Comparison of ENCODE assay signal across 15 mouse cellular contexts in the genomic region with DNA sequence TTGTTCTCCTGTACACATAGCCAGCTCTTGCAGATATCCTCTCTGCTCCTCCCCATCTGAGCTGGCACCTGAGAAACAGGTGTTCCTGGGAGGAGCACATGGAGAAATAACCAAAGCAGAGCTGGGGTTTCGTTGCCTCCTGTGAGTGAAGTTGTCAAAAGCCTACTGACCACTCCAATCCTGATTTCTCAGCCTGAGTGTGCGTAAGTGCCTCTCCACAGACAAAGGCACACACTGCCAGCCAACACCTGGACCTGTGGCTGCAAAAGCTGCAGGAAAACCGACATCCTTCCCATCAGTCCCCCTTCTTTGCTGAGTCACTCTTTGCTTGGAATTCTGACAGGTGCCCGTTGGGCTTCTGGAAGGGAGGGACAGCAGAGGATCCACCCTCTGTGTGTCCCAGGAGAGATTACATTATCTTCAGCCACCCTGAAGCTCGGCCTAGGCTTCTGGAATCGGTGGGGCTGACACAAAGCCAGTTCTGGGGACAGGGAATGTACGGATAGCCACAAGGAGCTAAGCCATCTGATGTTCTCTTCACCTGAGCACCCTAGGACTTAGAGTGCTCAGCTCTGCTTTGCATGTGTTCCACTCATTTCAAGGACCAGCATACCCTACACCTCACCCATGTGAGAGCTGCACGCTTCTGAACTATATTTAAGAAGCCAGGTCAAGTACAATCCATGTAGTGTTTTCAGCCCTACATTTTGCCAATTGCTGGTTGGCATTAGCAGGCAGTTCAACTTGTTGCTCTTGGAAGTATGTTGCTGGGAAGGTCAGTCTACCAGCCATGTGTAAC. TPM values are rescaled to one million over a fixed set of nuclear protein-coding genes. Genes with fewer than 3 reads are reported as not detected.
DNase-seq lines count a peak whose midpoint lies in the region; ATAC-seq and TF ChIP-seq lines count a peak whose summit lies in the region.
"Had no signal": no experiment of that assay in that cellular context is flagged by ENCODE, and none has a peak within 500 bp of the region (broad histone marks: within the 10 kb centered on the region; RNA-seq: fewer than 3 reads in every experiment).

No protein-coding gene starts in this region.

- no peak overlapping the region for H3K4me2 ChIP-seq in hindbrain, postnatal 0 days (ENCODE audit: low read depth, low read length)
- H3K4me2 ChIP-seq: forebrain, embryonic 15.5 days had no signal

- no peak overlapping the region for H3K4me3 ChIP-seq in hindbrain, embryonic 10.5 days
- H3K4me3 ChIP-seq in hindbrain, postnatal 0 days (ENCODE audit: low read length) = no peak overlapping the region
- H3K4me3 ChIP-seq in G1E (ENCODE audit: low read depth, low read length) = peak overlapping the region; percentile 20; the same call in 1 of the 2 replicates
- H3K4me3 ChIP-seq: forebrain, embryonic 15.5 days; myocyte had no signal

- no peaks in the 10 kb centered on the region for H3K36me3 ChIP-seq in hindbrain, embryonic 10.5 days
- H3K36me3 ChIP-seq in hindbrain, postnatal 0 days (ENCODE audit: insufficient read depth, low read length) = no peaks in the 10 kb centered on the region
- H3K36me3 ChIP-seq in G1E (replicated peaks) = peaks cover 87% of the 10 kb centered on the region
- H3K36me3 ChIP-seq: forebrain, embryonic 15.5 days had no signal

- 83% methylated on average over 8 of the region's 8 CpGs for WGBS in hindbrain, embryonic 10.5 days
- 79% methylated on average over 8 of the region's 8 CpGs for WGBS in hindbrain, postnatal 0 days

- no peaks in the 10 kb centered on the region for H3K9me3 ChIP-seq in hindbrain, embryonic 10.5 days
- H3K9me3 ChIP-seq in hindbrain, postnatal 0 days (ENCODE audit: low read length) = no peaks in the 10 kb centered on the region
- H3K9me3 ChIP-seq in G1E (replicated peaks) = no peaks in the 10 kb centered on the region
- H3K9me3 ChIP-seq: forebrain, embryonic 15.5 days had no signal

- no peaks in the 10 kb centered on the region for H3K4me1 ChIP-seq in hindbrain, embryonic 10.5 days (replicated peaks)
- H3K4me1 ChIP-seq in hindbrain, postnatal 0 days (ENCODE audit: insufficient read depth, low read length) = no peaks in the 10 kb centered on the region
- H3K4me1 ChIP-seq in G1E (ENCODE audit: insufficient read depth, low read depth, low read length) = peaks cover 91% of the 10 kb centered on the region
- H3K4me1 ChIP-seq: forebrain, embryonic 15.5 days had no signal

- no peaks in the 10 kb centered on the region for H3K27me3 ChIP-seq in hindbrain, embryonic 10.5 days (ENCODE audit: insufficient read depth, poor library complexity, severe bottlenecking)
- H3K27me3 ChIP-seq in hindbrain, postnatal 0 days (ENCODE audit: insufficient read depth, low read length) = no peaks in the 10 kb centered on the region
- no peaks in the 10 kb centered on the region for H3K27me3 ChIP-seq in G1E (ENCODE audit: insufficient read depth, low read length)
- H3K27me3 ChIP-seq: forebrain, embryonic 15.5 days had no signal

- TF ChIP-seq CTCF in hindbrain, postnatal 0 days (IDR thresholded peaks at IDR 0.05; ENCODE audit: low read depth) = no peak
- TF ChIP-seq CTCF in G1E (IDR thresholded peaks at IDR 0.05; ENCODE audit: low read depth, low read length) = no peak

- ATAC-seq in hindbrain, postnatal 0 days = no peak
- no peak for ATAC-seq in G1E (ENCODE audit: extremely low read depth, insufficient number of reproducible peaks, low FRiP score, poor library complexity, severe bottlenecking)
- ATAC-seq in erythroid progenitor cell, adult 5-6 weeks (replicated peaks; ENCODE audit: low FRiP score, poor library complexity, severe bottlenecking) = peak; percentile 76
- ATAC-seq: forebrain, embryonic 15.5 days had no signal

- DNase-seq in hindbrain, embryonic 10.5 days (ENCODE audit: low spot score) = no peak
- no peak for DNase-seq in hindbrain, postnatal 0 days (ENCODE audit: low spot score)
- no peak for DNase-seq in G1E (ENCODE audit: low spot score)
- peak; percentile 18 for DNase-seq in lung, postnatal 36 days
- no peak for DNase-seq in layer of hippocampus, adult 9-11 months
- no peak for DNase-seq in adrenal gland, postnatal 10 days
- no peak for DNase-seq in cerebellum, adult 11 months
- DNase-seq: adrenal gland, adult 2 months; cerebellum, adult 2 months; gastrocnemius, postnatal 25 days; kidney, adult 11 months; thymus, postnatal 4 days had no signal

- H3K9ac ChIP-seq in hindbrain, postnatal 0 days (replicated peaks; ENCODE audit: low read length) = no peak overlapping the region
- H3K9ac ChIP-seq: forebrain, embryonic 15.5 days had no signal

- peak overlapping the region; percentile 23 for H3K27ac ChIP-seq in hindbrain, embryonic 10.5 days
- H3K27ac ChIP-seq in hindbrain, postnatal 0 days = no peak overlapping the region
- H3K27ac ChIP-seq: forebrain, embryonic 15.5 days had no signal

RNA-seq across cellular contexts. Expression of a gene that starts 48.4 kb away (rescaled TPM):
- polyA plus RNA-seq in hindbrain, embryonic 10.5 days (2016; fragmentation: Nextera tagmentation; extraction: Ambion mirVana) = 2.0 and 3.6 TPM in 2 replicates
- total RNA-seq in hindbrain, postnatal 0 days (2014; rRNA removed) = 4.0 and 4.6 TPM in 2 replicates
- polyA plus RNA-seq in hindbrain, postnatal 0 days (2015; fragmentation: Nextera tagmentation; extraction: Ambion mirVana) = 0.78 and 0.91 TPM in 2 replicates
- total RNA-seq in G1E (2014; fragmentation: Nextera tagmentation) = 143 and 149 TPM in 2 replicates
- total RNA-seq in G1E (2017) = 60.5 and 70.1 TPM in 2 replicates
- 214 and 245 TPM in 2 replicates for polyA plus RNA-seq in G1E (2012)
- total RNA-seq in erythroid progenitor cell, adult 5-6 weeks (2015; ENCODE audit: low replicate concordance) = 116 and 120 TPM in 2 replicates
- 40.9 and 81.1 TPM in 2 replicates for total RNA-seq in erythroid progenitor cell, adult 5-6 weeks (2017; ENCODE audit: low replicate concordance)
- total RNA-seq in adrenal gland, postnatal 10 days (2021) = 1 to 10 TPM; 9.3 to 9.9 TPM
